Mouse (Mus musculus): Measurements from ENCODE around the gene Wdtc1.

Wdtc1 gene

GRCm38 (mm10) chr4:133281951-133282481 is 71.3 kb downstream of the Wdtc1 start:
- peak; percentile 81 for DNase-seq (ENCODE audit: low read depth)

- DNase-seq (ENCODE audit: low read depth) = no peak
Observed at GRCm38 (mm10) chr4:133281513-133281912, 71.8 kb downstream of the Wdtc1 start.

GRCm38 (mm10) chr4:133278482-133278881 is 74.8 kb downstream of the Wdtc1 start:
- DNase-seq (ENCODE audit: low read depth) = no peak

GRCm38 (mm10) chr4:133278067-133278466 is 75.2 kb downstream of the Wdtc1 start:
- DNase-seq (ENCODE audit: low read depth) = no peak

- DNase-seq (ENCODE audit: low read depth) = peak; percentile 97
Observed at GRCm38 (mm10) chr4:133277104-133278026, 75.9 kb downstream of the Wdtc1 start, which contains the start of gene Tmem222. Gene Tmem222 (minus strand): TSS chr4:133277792.

- no peak for DNase-seq (ENCODE audit: low read depth)
Observed at GRCm38 (mm10) chr4:133270929-133271328, 82.4 kb downstream of the Wdtc1 start.

GRCm38 (mm10) chr4:133269596-133269995 is 83.7 kb downstream of the Wdtc1 start:
- peak; percentile 82 for DNase-seq (ENCODE audit: low read depth)

- no peak for DNase-seq (ENCODE audit: low read depth)
Observed at GRCm38 (mm10) chr4:133268931-133269330, 84.3 kb downstream of the Wdtc1 start.

- DNase-seq (ENCODE audit: low read depth) = no peak
Observed at GRCm38 (mm10) chr4:133266248-133266880, 86.9 kb downstream of the Wdtc1 start.

GRCm38 (mm10) chr4:133265759-133266158 is 87.5 kb downstream of the Wdtc1 start:
- DNase-seq (ENCODE audit: low read depth) = no peak

- DNase-seq (ENCODE audit: low read depth) = no peak
Observed at GRCm38 (mm10) chr4:133265297-133265696, 88.0 kb downstream of the Wdtc1 start.

GRCm38 (mm10) chr4:133264559-133264958 is 88.7 kb downstream of the Wdtc1 start:
- DNase-seq (ENCODE audit: low read depth) = no peak

GRCm38 (mm10) chr4:133263756-133264155 is 89.5 kb downstream of the Wdtc1 start:
- DNase-seq (ENCODE audit: low read depth) = no peak

GRCm38 (mm10) chr4:133262882-133263281 is 90.4 kb downstream of the Wdtc1 start, which contains the start of gene Sytl1:
Gene Sytl1 (minus strand): TSS chr4:133263113.
- DNase-seq (ENCODE audit: low read depth) = no peak

- DNase-seq (ENCODE audit: low read depth) = no peak
Observed at GRCm38 (mm10) chr4:133262375-133262765, 90.9 kb downstream of the Wdtc1 start.

GRCm38 (mm10) chr4:133261641-133262374 is 91.5 kb downstream of the Wdtc1 start:
- DNase-seq (ENCODE audit: low read depth) = peak; percentile 16

- no peak for DNase-seq (ENCODE audit: low read depth)
Observed at GRCm38 (mm10) chr4:133257798-133258408, 95.4 kb downstream of the Wdtc1 start.

GRCm38 (mm10) chr4:133257230-133257629 is 96.1 kb downstream of the Wdtc1 start:
- no peak for DNase-seq (ENCODE audit: low read depth)

- no peak for DNase-seq (ENCODE audit: low read depth)
Observed at GRCm38 (mm10) chr4:133256820-133257219, 96.5 kb downstream of the Wdtc1 start.

GRCm38 (mm10) chr4:133255392-133255791 is 97.9 kb downstream of the Wdtc1 start:
- no peak for DNase-seq (ENCODE audit: low read depth)

GRCm38 (mm10) chr4:133253412-133253811 is 99.9 kb downstream of the Wdtc1 start:
- DNase-seq (ENCODE audit: low read depth) = no peak

- peak; percentile 43 for DNase-seq (ENCODE audit: low read depth)
Observed at GRCm38 (mm10) chr4:133252089-133252488, 101.2 kb downstream of the Wdtc1 start.
